In the genomic region with DNA sequence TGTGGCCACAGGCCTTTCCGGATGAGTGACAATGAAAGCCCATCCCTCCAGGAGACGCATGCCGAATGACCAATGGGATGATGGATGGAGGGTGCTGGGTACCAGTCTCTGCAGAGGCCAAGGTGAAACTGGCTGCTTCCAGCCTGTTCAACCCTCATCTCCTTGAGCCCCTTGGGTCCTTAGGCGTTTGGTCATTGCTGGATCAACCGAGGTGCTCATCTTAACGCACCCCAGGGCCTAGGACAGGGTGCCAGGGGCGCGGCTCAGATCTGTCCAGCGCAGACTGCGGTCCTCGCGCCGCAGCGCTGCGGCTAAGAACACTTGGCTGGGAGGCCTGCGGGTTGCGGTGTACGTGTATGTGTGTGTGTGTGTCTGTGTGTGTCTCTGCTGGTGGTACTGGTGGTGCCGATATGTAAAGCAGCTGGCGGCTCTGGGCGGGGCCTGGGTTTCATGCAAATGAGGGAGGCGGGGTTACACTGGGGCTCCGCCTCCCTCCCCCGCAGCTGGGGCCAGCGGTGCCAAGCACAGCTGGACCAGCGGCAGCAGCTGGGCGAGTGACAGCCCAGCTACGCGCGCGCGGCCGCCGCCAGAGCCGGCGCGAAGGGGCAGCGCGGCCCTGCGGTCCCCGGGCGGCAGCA, we compare ENCODE assay signal across 8 mouse cellular contexts. TPM values are rescaled to one million over a fixed set of nuclear protein-coding genes. Genes with fewer than 3 reads are reported as not detected.
A peak's percentile ranks its signal among the peaks of the same experiment; 100 is the strongest.
DNase-seq lines count a peak whose midpoint lies in the region; ATAC-seq and TF ChIP-seq lines count a peak whose summit lies in the region.

Gene Prkcb, plus strand, starts transcription at position 147 of the 638 bp plus-strand sequence.

- DNase-seq in cerebellum, adult 2 months: peak; percentile 80 to 83
- DNase-seq in forelimb bud, embryonic 11.5 days (ENCODE audit: low read depth, low spot score): peak; percentile 74
- peak; percentile 72 for DNase-seq in hindbrain, embryonic 10.5 days (ENCODE audit: low spot score)
- peak; percentile 92 for DNase-seq in layer of hippocampus, adult 9-11 months
- DNase-seq in testis, postnatal 14 days (ENCODE audit: low spot score): peak; percentile 71

- TF ChIP-seq CTCF in E14TG2a.4 (conservative IDR thresholded peaks at IDR 0.05; ENCODE audit: low read length): no peak
- no peak for TF ChIP-seq CTCF in cerebellum, adult 2 months (IDR thresholded peaks at IDR 0.05; ENCODE audit: borderline replicate concordance, insufficient read depth, low read depth, low read length)
- TF ChIP-seq CTCF in olfactory bulb, adult 2 months (IDR thresholded peaks at IDR 0.05; ENCODE audit: insufficient read depth, low read depth, low read length): no peak

- H3K9ac ChIP-seq in lung, embryonic 15.5 days: peak within 1 kb of the TSS; percentile 24; the same call in 1 of the 2 replicates

- 1% methylated on average over 41 of the region's 42 CpGs for whole genome bisulfite sequencing in cerebellum, adult 2 months
- 4% methylated on average over 42 of the region's 42 CpGs for WGBS in hindbrain, embryonic 10.5 days
- 5% methylated on average over 34 of the region's 42 CpGs for WGBS in lung, embryonic 15.5 days
- 4% methylated on average over 42 of the region's 42 CpGs for WGBS in olfactory bulb, adult 2 months

- H3K4me1 ChIP-seq in E14TG2a.4 (replicated peaks; ENCODE audit: low read depth, low read length): peaks cover 17% of the 10 kb centered on the region
- H3K4me1 ChIP-seq in cerebellum, adult 2 months (ENCODE audit: control insufficient read depth, insufficient read depth, low read length): peaks cover 11% of the 10 kb centered on the region
- peaks cover 22% of the 10 kb centered on the region for H3K4me1 ChIP-seq in hindbrain, embryonic 10.5 days (replicated peaks)
- peaks cover 17% of the 10 kb centered on the region for H3K4me1 ChIP-seq in lung, embryonic 15.5 days
- H3K4me1 ChIP-seq in olfactory bulb, adult 2 months (ENCODE audit: control insufficient read depth, insufficient read depth, low read length): peaks cover 25% of the 10 kb centered on the region

- H3K4me2 ChIP-seq in lung, embryonic 15.5 days: peak within 1 kb of the TSS; percentile 99

- no peaks in the 10 kb centered on the region for H3K36me3 ChIP-seq in E14TG2a.4 (ENCODE audit: insufficient read depth, low read length)
- H3K36me3 ChIP-seq in hindbrain, embryonic 10.5 days: no peaks in the 10 kb centered on the region
- no peaks in the 10 kb centered on the region for H3K36me3 ChIP-seq in lung, embryonic 15.5 days

- peak within 1 kb of the TSS; percentile 88 for H3K4me3 ChIP-seq in E14TG2a.4 (replicated peaks; ENCODE audit: low read length)
- peak within 1 kb of the TSS; percentile 98 for H3K4me3 ChIP-seq in cerebellum, adult 2 months (replicated peaks; ENCODE audit: insufficient read depth, low read depth, low read length)
- peak within 1 kb of the TSS; percentile 69 for H3K4me3 ChIP-seq in hindbrain, embryonic 10.5 days
- H3K4me3 ChIP-seq in lung, embryonic 15.5 days: peak within 1 kb of the TSS; percentile 55
- peak within 1 kb of the TSS; percentile 61 for H3K4me3 ChIP-seq in olfactory bulb, adult 2 months (ENCODE audit: insufficient read depth, low read depth, low read length)

- H3K27me3 ChIP-seq in E14TG2a.4 (ENCODE audit: insufficient read depth, low read length): peaks cover 64% of the 10 kb centered on the region
- no peaks in the 10 kb centered on the region for H3K27me3 ChIP-seq in cerebellum, adult 2 months (ENCODE audit: control insufficient read depth, insufficient read depth, low read length)
- H3K27me3 ChIP-seq in hindbrain, embryonic 10.5 days (ENCODE audit: insufficient read depth, poor library complexity, severe bottlenecking): peaks cover 47% of the 10 kb centered on the region
- H3K27me3 ChIP-seq in lung, embryonic 15.5 days: peaks cover 53% of the 10 kb centered on the region

- peak; percentile 73; the same call in 1 of the 2 replicates for TF ChIP-seq POLR2A in cerebellum, adult 2 months (IDR thresholded peaks at IDR 0.05; ENCODE audit: borderline replicate concordance, insufficient read depth, low read length)
- TF ChIP-seq POLR2A in olfactory bulb, adult 2 months (IDR thresholded peaks at IDR 0.05; ENCODE audit: insufficient read depth, low read depth, low read length): peak; percentile 72

- H3K9me3 ChIP-seq in E14TG2a.4 (ENCODE audit: low read length): no peaks in the 10 kb centered on the region
- no peaks in the 10 kb centered on the region for H3K9me3 ChIP-seq in hindbrain, embryonic 10.5 days
- no peaks in the 10 kb centered on the region for H3K9me3 ChIP-seq in lung, embryonic 15.5 days

- ATAC-seq in lung, embryonic 15.5 days (ENCODE audit: borderline replicate concordance, extremely low read depth, low FRiP score, low TSS enrichment): peak; percentile 90

- H3K27ac ChIP-seq in cerebellum, adult 2 months (ENCODE audit: insufficient read depth, low read length): peak within 1 kb of the TSS; percentile 85
- H3K27ac ChIP-seq in hindbrain, embryonic 10.5 days: peak within 1 kb of the TSS; percentile 73
- no peak within 1 kb of the TSS for H3K27ac ChIP-seq in lung, embryonic 15.5 days
- H3K27ac ChIP-seq in olfactory bulb, adult 2 months (ENCODE audit: insufficient read depth, low read depth, low read length): peak within 1 kb of the TSS; percentile 9; the same call in 1 of the 2 replicates

RNA-seq across cellular contexts. Expression of gene Prkcb, which starts in this region (rescaled TPM):
- polyA plus RNA-seq in cerebellum, adult 2 months (2012; rRNA removed): 311 and 324 TPM in 2 replicates
- 5.6 and 9.9 TPM in 2 replicates for polyA plus RNA-seq in hindbrain, embryonic 10.5 days (2016; fragmentation: Nextera tagmentation; extraction: Ambion mirVana)
- polyA plus RNA-seq in lung, embryonic 15.5 days (2015; fragmentation: Nextera tagmentation; extraction: Ambion mirVana): 5.9 and 7.1 TPM in 2 replicates
- 270 and 694 TPM in 2 replicates for polyA plus RNA-seq in olfactory bulb, adult 2 months (2012; ENCODE audit: insufficient read depth, insufficient read length, low replicate concordance, missing spikeins)

Comparison
In these comparisons a context has a peak if more than half of its experiments do, and no peak if none do; other contexts are left out.
1. RNA of gene Prkcb (polyA plus RNA-seq): 270 to 694 TPM in olfactory bulb, adult 2 months and 311 to 324 TPM in cerebellum, adult 2 months; 5.6 to 9.9 TPM in hindbrain, embryonic 10.5 days and 5.9 to 7.1 TPM in lung, embryonic 15.5 days; every median in the first group is over 10 times any median in the second.
2. Peak in every context shown above with its lines, with median percentiles within 50 percentile points of each other: H3K4me3 ChIP-seq and DNase-seq.